Mouse (Mus musculus): Measurements from ENCODE around the gene Rnf223. TPM values are rescaled to one million over a fixed set of nuclear protein-coding genes. Genes with fewer than 3 reads are reported as not detected.
A peak's percentile ranks its signal among the peaks of the same experiment; 100 is the strongest.

The Rnf223 gene
- polyA plus RNA-seq, 1 experiment from 2014 or later: 7.7 TPM

DNA sequence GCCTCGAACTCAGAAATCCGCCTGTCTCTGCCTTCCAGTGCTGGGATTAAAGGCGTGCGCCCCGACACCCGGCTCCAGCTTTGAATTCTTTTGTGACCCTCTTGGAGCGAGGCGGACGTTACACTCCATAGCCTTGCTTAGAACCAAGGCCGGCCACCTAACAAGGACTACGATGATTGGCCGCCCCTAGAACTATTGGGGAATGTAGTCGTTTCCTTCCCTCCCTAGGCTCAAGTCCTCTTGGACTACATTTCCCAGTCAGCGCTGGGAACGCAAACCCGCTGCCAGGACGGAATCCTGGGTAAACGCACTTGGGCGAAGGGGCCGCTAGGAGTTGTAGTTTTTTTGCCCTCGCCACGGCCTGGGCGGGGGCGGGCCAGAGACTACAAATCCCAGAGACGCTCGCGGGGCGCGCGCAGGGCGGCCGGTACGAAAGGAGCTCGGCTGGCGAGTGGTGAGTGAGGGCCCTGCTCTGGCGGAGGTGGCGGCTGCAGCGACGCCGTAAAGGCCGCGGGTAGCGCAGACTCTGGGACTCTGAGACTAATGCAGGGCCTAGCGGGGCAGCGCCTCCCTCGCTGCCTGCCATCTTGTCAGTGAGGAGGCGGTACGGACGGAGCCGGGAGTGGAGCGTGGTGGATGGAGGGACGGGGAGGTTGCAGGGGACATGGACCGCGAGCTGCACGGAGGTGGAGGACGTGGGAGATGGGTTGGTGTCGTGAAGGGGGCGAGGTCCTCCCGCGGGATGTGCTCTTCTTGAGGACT, 20.6 kb upstream of the Rnf223 start, which contains the start of gene 9430015G10Rik:
Gene 9430015G10Rik, plus strand, starts transcription at position 413 of the 762 bp plus-strand sequence.
- Histone ChIP-seq H3K9me3 (ENCODE audit: control insufficient read depth, low read length) (no peaks in the 10 kb centered on the region), H3K9ac (ENCODE audit: low read length) (peak within 1 kb of the TSS; percentile 87), H3K27me3 (ENCODE audit: control insufficient read depth, insufficient read depth, low read length) (no peaks in the 10 kb centered on the region), H3K27ac (replicated peaks) (peak within 1 kb of the TSS; percentile 89), H3K4me2 (replicated peaks; ENCODE audit: low read depth) (peak within 1 kb of the TSS; percentile 70), H3K4me1 (replicated peaks; ENCODE audit: control insufficient read depth, insufficient read depth) (peaks cover 4% of the 10 kb centered on the region; the same call in 1 of the 2 replicates), H3K4me3 (ENCODE audit: low read depth, low read length) (peak within 1 kb of the TSS; percentile 69), H3K36me3 (ENCODE audit: control insufficient read depth, insufficient read depth, low read length) (no peaks in the 10 kb centered on the region)
- DNase-seq (ENCODE audit: low spot score) (peak; percentile 98), ATAC-seq (ENCODE audit: low FRiP score, low TSS enrichment) (peak; percentile 98)
- under 1% methylated on average over 60 of the region's 60 CpGs for WGBS
- TF ChIP-seq EP300 (optimal IDR thresholded peaks at IDR 0.05) (no peak), CTCF (IDR thresholded peaks at IDR 0.05; ENCODE audit: low read depth) (peak; percentile 51)

DNA sequence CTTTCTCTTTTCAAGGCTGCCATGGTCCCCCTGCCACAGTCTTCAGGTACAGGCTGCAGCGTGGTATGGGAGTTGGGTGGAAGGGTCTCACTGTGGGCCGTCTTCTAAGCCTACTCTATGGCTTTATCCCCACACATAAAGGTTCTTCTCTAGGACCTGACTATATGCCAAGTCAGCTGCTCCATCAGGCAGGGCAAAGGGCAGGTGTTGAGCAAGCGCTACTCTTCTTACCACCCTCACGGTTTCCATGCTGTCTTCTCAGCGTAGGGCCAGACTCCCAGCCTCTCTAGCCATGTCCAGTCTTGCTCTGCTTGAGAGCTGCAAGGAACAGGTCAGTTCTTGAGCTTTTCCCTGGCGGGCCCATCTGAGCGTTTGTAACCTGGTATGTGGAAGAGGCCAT, 6.2 kb upstream of the Rnf223 start:
- H3K27ac ChIP-seq (replicated peaks): no peak overlapping the region
- peaks cover 13% of the 10 kb centered on the region for H3K36me3 ChIP-seq (ENCODE audit: control insufficient read depth, insufficient read depth, low read length)
- no peak overlapping the region for H3K9ac ChIP-seq (ENCODE audit: low read length)
- H3K9me3 ChIP-seq (ENCODE audit: control insufficient read depth, low read length): no peaks in the 10 kb centered on the region
- 91% methylated on average over 7 of the region's 7 CpGs for WGBS
- H3K4me3 ChIP-seq (ENCODE audit: low read depth, low read length): no peak overlapping the region
- ATAC-seq (ENCODE audit: low FRiP score, low TSS enrichment): no peak
- DNase-seq (ENCODE audit: low spot score): no peak
- no peak overlapping the region for H3K4me2 ChIP-seq (replicated peaks; ENCODE audit: low read depth)
- no peaks in the 10 kb centered on the region for H3K27me3 ChIP-seq (ENCODE audit: control insufficient read depth, insufficient read depth, low read length)
- TF ChIP-seq CTCF (IDR thresholded peaks at IDR 0.05; ENCODE audit: low read depth): no peak
- no peak for TF ChIP-seq EP300 (optimal IDR thresholded peaks at IDR 0.05)
- no peaks in the 10 kb centered on the region for H3K4me1 ChIP-seq (replicated peaks; ENCODE audit: control insufficient read depth, insufficient read depth)

DNA sequence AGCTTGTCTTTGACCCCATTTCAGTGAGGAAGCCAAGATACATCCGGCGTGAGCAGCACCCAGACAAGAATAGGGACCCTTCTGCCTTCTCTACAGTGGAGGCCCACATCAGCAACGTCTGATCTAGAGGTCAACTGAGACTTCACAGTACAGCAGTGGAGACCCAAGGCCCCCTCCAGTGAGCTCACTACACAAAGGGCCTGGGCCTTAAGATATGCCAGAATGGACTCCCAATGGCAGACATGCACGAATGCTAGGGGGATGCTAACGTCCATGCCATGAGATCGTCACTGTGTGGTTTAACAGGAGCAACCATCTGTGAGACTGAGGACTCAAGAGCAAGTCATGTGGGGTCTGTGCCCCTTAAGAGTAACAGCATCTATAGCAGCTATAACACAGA, 4.9 kb upstream of the Rnf223 start:
- DNase-seq (ENCODE audit: low spot score) (no peak), ATAC-seq (ENCODE audit: low FRiP score, low TSS enrichment) (no peak)
- Histone ChIP-seq H3K9me3 (ENCODE audit: control insufficient read depth, low read length) (no peaks in the 10 kb centered on the region), H3K27me3 (ENCODE audit: control insufficient read depth, insufficient read depth, low read length) (no peaks in the 10 kb centered on the region), H3K27ac (replicated peaks) (no peak overlapping the region), H3K4me3 (ENCODE audit: low read depth, low read length) (no peak overlapping the region), H3K36me3 (ENCODE audit: control insufficient read depth, insufficient read depth, low read length) (peaks cover 3% of the 10 kb centered on the region), H3K4me2 (replicated peaks; ENCODE audit: low read depth) (no peak overlapping the region), H3K9ac (ENCODE audit: low read length) (no peak overlapping the region), H3K4me1 (replicated peaks; ENCODE audit: control insufficient read depth, insufficient read depth) (no peaks in the 10 kb centered on the region)
- TF ChIP-seq CTCF (IDR thresholded peaks at IDR 0.05; ENCODE audit: low read depth) (no peak), EP300 (optimal IDR thresholded peaks at IDR 0.05) (no peak)
- WGBS: 95% methylated on average over 6 of the region's 6 CpGs

DNA sequence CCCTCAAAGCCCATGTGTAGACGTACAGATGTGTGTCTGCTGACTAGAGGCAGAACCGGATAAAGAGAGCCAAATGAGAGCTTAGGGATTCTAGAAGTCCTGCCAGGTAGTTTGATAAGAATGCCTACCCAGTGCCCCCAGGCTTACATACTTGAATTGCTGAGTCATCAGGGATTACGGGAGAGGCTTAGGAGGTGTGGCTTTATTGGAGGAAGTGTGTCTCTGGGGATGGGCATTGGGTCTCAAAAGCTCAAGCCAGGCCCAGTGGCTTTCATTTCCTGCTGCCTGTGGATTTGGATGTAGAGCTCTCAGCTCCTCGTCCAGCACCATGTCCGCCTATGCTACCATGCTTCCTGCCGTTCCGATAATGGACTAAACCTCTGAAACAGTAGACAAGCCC, 3.5 kb upstream of the Rnf223 start:
- no peak for DNase-seq (ENCODE audit: low spot score)
- no peak overlapping the region for H3K27ac ChIP-seq (replicated peaks)
- 75% methylated on average over 7 of the region's 7 CpGs for WGBS
- ATAC-seq (ENCODE audit: low FRiP score, low TSS enrichment): no peak
- no peaks in the 10 kb centered on the region for H3K4me1 ChIP-seq (replicated peaks; ENCODE audit: control insufficient read depth, insufficient read depth)
- TF ChIP-seq EP300 (optimal IDR thresholded peaks at IDR 0.05) (no peak), CTCF (IDR thresholded peaks at IDR 0.05; ENCODE audit: low read depth) (no peak)
- H3K4me3 ChIP-seq (ENCODE audit: low read depth, low read length): no peak overlapping the region
- H3K9me3 ChIP-seq (ENCODE audit: control insufficient read depth, low read length): no peaks in the 10 kb centered on the region
- no peaks in the 10 kb centered on the region for H3K27me3 ChIP-seq (ENCODE audit: control insufficient read depth, insufficient read depth, low read length)
- no peak overlapping the region for H3K4me2 ChIP-seq (replicated peaks; ENCODE audit: low read depth)
- no peak overlapping the region for H3K9ac ChIP-seq (ENCODE audit: low read length)
- H3K36me3 ChIP-seq (ENCODE audit: control insufficient read depth, insufficient read depth, low read length): peaks cover 3% of the 10 kb centered on the region

DNA sequence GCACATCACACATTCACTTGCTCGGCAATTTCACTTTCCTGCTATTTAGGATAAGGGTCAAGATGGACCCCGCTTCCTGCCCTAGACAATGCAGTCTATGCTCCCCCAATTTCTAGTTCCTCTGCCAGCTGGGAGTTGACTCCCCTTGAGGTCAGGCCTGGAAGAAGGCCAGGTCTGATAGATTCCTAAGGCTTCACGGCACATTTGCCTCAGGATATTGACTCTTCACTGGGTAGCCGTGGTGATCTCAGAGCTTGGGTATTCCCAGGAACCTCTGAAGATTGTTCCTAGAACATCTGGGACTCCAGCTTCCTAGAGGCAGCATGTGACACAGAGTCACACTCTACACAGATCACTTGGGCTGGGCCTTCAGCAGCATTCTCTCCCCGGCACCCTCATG, 1.6 kb upstream of the Rnf223 start:
- H3K9ac ChIP-seq (ENCODE audit: low read length): no peak overlapping the region
- H3K4me3 ChIP-seq (ENCODE audit: low read depth, low read length): no peak overlapping the region
- no peaks in the 10 kb centered on the region for H3K27me3 ChIP-seq (ENCODE audit: control insufficient read depth, insufficient read depth, low read length)
- no peak for ATAC-seq (ENCODE audit: low FRiP score, low TSS enrichment)
- no peak overlapping the region for H3K4me2 ChIP-seq (replicated peaks; ENCODE audit: low read depth)
- TF ChIP-seq EP300 (optimal IDR thresholded peaks at IDR 0.05) (no peak), CTCF (IDR thresholded peaks at IDR 0.05; ENCODE audit: low read depth) (no peak)
- no peaks in the 10 kb centered on the region for H3K4me1 ChIP-seq (replicated peaks; ENCODE audit: control insufficient read depth, insufficient read depth)
- H3K9me3 ChIP-seq (ENCODE audit: control insufficient read depth, low read length): no peaks in the 10 kb centered on the region
- no peaks in the 10 kb centered on the region; the same call in 1 of the 2 replicates for H3K36me3 ChIP-seq (ENCODE audit: control insufficient read depth, insufficient read depth, low read length)
- no peak overlapping the region for H3K27ac ChIP-seq (replicated peaks)
- DNase-seq (ENCODE audit: low spot score): no peak
- 71% methylated on average over 5 of the region's 5 CpGs for WGBS

DNA sequence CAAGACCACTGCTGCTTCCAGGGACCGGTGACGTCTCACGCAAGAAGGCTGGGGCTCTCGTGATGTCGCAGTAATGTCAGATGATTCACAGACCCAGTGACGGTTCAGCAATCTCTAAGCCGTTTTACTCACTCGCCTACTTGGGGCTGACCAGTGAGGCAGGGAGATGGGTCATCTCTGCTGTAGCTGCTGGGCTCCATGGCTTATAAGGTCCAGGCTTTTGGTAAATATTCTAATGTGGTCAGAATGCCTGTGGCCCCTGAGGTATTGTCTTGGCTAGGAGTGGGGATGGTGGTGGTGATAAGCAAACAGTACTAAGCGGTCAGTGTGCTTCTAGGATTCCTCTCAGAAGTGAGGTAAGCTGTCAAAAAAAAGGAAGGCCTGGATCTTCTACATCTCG, 627 bp downstream of the Rnf223 start:
- Histone ChIP-seq H3K4me3 (ENCODE audit: low read depth, low read length) (no peak overlapping the region), H3K27me3 (ENCODE audit: control insufficient read depth, insufficient read depth, low read length) (no peaks in the 10 kb centered on the region), H3K9ac (ENCODE audit: low read length) (no peak overlapping the region), H3K27ac (replicated peaks) (peak overlapping the region; percentile 70), H3K9me3 (ENCODE audit: control insufficient read depth, low read length) (no peaks in the 10 kb centered on the region), H3K4me2 (replicated peaks; ENCODE audit: low read depth) (no peak overlapping the region), H3K36me3 (ENCODE audit: control insufficient read depth, insufficient read depth, low read length) (no peaks in the 10 kb centered on the region), H3K4me1 (replicated peaks; ENCODE audit: control insufficient read depth, insufficient read depth) (no peaks in the 10 kb centered on the region)
- WGBS: 80% methylated on average over 10 of the region's 10 CpGs
- ATAC-seq (ENCODE audit: low FRiP score, low TSS enrichment): no peak
- TF ChIP-seq CTCF (IDR thresholded peaks at IDR 0.05; ENCODE audit: low read depth): no peak
- no peak for TF ChIP-seq EP300 (optimal IDR thresholded peaks at IDR 0.05)
- no peak for DNase-seq (ENCODE audit: low spot score)
